Mouse (Mus musculus): ENCODE data around the gene Ppp2r5d. TPM values are rescaled to one million over a fixed set of nuclear protein-coding genes. Genes with fewer than 3 reads are reported as not detected.

The Ppp2r5d gene
- polyA plus RNA-seq, 1 experiment from 2014 or later = 93.2 TPM

- no peak overlapping the region for H3K4me3 ChIP-seq (replicated peaks)
- H3K36me3 ChIP-seq = peaks cover 33% of the 10 kb centered on the region
- no peak overlapping the region for H3K4me2 ChIP-seq (replicated peaks)
- WGBS = 94% methylated on average over 11 of the region's 11 CpGs
- H3K9ac ChIP-seq = no peak overlapping the region
- H3K4me1 ChIP-seq = peaks cover 14% of the 10 kb centered on the region
- H3K9me3 ChIP-seq (replicated peaks) = no peaks in the 10 kb centered on the region
- no peak for ATAC-seq (ENCODE audit: insufficient number of reproducible peaks, low FRiP score, low TSS enrichment, low read depth)
- H3K27ac ChIP-seq (replicated peaks) = no peak overlapping the region
- H3K27me3 ChIP-seq = no peaks in the 10 kb centered on the region
Observed at GRCm38 (mm10) chr17:46714756-46715481, 10.0 kb upstream of the Ppp2r5d start.

GRCm38 (mm10) chr17:46713849-46714248, 8.9 kb upstream of the Ppp2r5d start:
- Histone ChIP-seq H3K4me1 (peaks cover 14% of the 10 kb centered on the region), H3K4me3 (replicated peaks) (no peak overlapping the region), H3K36me3 (peaks cover 33% of the 10 kb centered on the region), H3K4me2 (replicated peaks) (no peak overlapping the region), H3K27me3 (no peaks in the 10 kb centered on the region), H3K9ac (no peak overlapping the region), H3K9me3 (replicated peaks) (no peaks in the 10 kb centered on the region), H3K27ac (replicated peaks) (no peak overlapping the region)
- 87% methylated on average over 9 of the region's 9 CpGs for WGBS
- ATAC-seq (ENCODE audit: insufficient number of reproducible peaks, low FRiP score, low TSS enrichment, low read depth) = no peak

GRCm38 (mm10) chr17:46712442-46712841, 7.5 kb upstream of the Ppp2r5d start:
- Histone ChIP-seq H3K4me2 (replicated peaks) (peak overlapping the region; percentile 96), H3K36me3 (peaks cover 29% of the 10 kb centered on the region), H3K9ac (peak overlapping the region; percentile 92), H3K27ac (replicated peaks) (no peak overlapping the region), H3K4me3 (replicated peaks) (peak overlapping the region; percentile 99), H3K9me3 (replicated peaks) (no peaks in the 10 kb centered on the region), H3K27me3 (no peaks in the 10 kb centered on the region), H3K4me1 (peaks cover 14% of the 10 kb centered on the region)
- WGBS = 67% methylated on average over 7 of the region's 7 CpGs
- ATAC-seq (ENCODE audit: insufficient number of reproducible peaks, low FRiP score, low TSS enrichment, low read depth) = no peak

- Histone ChIP-seq H3K4me2 (replicated peaks) (peak overlapping the region; percentile 96), H3K27ac (replicated peaks) (peak overlapping the region; percentile 80), H3K4me1 (peaks cover 14% of the 10 kb centered on the region), H3K4me3 (replicated peaks) (peak overlapping the region; percentile 99), H3K27me3 (no peaks in the 10 kb centered on the region), H3K36me3 (peaks cover 25% of the 10 kb centered on the region), H3K9ac (peak overlapping the region; percentile 92), H3K9me3 (replicated peaks) (no peaks in the 10 kb centered on the region)
- ATAC-seq (ENCODE audit: insufficient number of reproducible peaks, low FRiP score, low TSS enrichment, low read depth) = peak; percentile 50
- under 1% methylated on average over 76 of the region's 76 CpGs for whole genome bisulfite sequencing
Observed at GRCm38 (mm10) chr17:46711612-46712271, 6.8 kb upstream of the Ppp2r5d start.

DNA sequence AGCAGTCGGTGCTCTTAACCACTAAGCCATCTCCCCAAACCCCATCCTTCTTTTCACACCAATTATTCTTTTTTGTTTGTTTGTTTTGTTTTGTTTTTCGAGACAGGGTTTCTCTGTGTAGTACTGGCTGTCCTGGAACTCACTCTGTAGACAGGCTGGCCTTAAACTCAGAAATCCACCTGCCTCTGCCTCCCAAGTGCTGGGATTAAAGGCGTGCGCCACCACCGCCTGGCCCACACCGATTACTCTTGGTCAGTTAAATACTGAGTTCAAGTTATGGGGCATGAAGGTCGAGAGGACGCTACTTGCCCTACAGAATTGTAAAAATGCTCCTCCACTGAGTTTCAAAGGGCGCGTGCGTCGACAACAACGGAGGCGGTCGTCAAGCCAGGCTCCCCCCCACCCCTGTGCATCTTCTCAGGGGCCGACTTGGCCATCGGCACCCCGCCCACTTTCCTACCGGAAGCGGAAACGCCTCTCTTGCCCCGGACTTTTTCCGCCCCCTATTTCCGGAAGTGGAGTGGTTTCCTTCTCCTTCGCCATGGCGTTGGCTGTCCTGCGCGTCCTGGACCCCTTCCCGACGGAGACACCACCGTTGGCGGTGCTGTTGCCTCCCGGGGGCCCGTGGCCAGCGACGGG, 6.2 kb upstream of the Ppp2r5d start, which contains the start of gene Pex6:
TSS of gene Pex6 (plus strand) at position 505 of the 639 bp plus-strand sequence.
- Histone ChIP-seq H3K4me3 (replicated peaks) (peak within 1 kb of the TSS; percentile 99), H3K9ac (peak within 1 kb of the TSS; percentile 92), H3K36me3 (peaks cover 19% of the 10 kb centered on the region), H3K9me3 (replicated peaks) (no peaks in the 10 kb centered on the region), H3K27ac (replicated peaks) (peak within 1 kb of the TSS; percentile 80), H3K4me1 (peaks cover 14% of the 10 kb centered on the region), H3K4me2 (replicated peaks) (peak within 1 kb of the TSS; percentile 96), H3K27me3 (no peaks in the 10 kb centered on the region)
- WGBS = 7% methylated on average over 36 of the region's 36 CpGs
- peak; percentile 89 for ATAC-seq (ENCODE audit: insufficient number of reproducible peaks, low FRiP score, low TSS enrichment, low read depth)

GRCm38 (mm10) chr17:46706375-46707089, 1.6 kb upstream of the Ppp2r5d start:
- no peak overlapping the region for H3K4me2 ChIP-seq (replicated peaks)
- no peaks in the 10 kb centered on the region for H3K27me3 ChIP-seq
- 87% methylated on average over 14 of the region's 14 CpGs for WGBS
- H3K4me3 ChIP-seq (replicated peaks) = no peak overlapping the region
- no peaks in the 10 kb centered on the region for H3K36me3 ChIP-seq
- no peak overlapping the region for H3K27ac ChIP-seq (replicated peaks)
- H3K9ac ChIP-seq = no peak overlapping the region
- no peak for ATAC-seq (ENCODE audit: insufficient number of reproducible peaks, low FRiP score, low TSS enrichment, low read depth)
- H3K9me3 ChIP-seq (replicated peaks) = no peaks in the 10 kb centered on the region
- H3K4me1 ChIP-seq = peaks cover 30% of the 10 kb centered on the region

DNA sequence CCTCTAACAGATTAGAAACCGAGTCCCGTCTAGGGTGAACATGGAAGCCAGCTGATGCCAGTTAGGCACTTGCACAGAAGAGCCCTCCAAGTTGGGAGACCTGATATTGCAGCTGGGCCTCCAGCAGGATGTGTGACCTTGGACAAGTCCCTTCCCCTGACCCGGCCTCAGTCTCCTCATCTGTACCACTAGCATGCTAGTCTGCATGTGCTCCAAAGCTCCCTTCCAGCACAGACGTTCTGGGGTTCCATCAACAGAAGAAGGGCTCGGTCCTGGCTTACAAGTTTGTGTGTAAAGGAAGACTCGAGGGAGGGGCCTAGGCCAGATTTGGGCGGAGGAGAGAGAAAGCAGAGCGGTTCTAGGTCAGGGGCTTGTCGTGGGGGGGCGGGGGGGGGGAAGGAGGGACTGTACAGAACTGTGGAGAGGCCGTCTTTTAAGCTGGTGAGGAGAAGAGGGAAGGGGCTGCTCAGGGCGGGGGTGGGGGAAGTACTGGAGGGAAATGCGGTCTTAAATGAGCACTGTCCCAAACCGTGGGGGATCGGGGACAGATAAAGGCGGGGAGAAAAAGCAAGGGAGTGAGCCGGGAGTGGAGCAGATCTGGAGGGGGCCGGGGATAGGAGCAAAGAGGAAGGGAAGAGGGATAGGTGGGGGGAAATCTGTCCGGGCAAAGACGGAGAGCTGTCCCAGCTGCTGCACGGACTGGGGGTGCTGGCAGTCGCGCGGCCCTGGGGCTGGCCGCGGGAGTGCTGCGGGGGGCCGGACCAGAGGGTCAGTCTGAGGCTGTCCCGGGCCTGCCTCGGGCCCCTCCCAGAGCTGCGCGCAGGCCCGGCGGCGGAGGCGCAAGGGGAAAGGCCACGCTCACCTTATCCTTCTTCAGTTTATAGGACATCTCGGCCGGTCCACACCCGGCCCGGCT, 682 bp downstream of the Ppp2r5d start:
- peak; percentile 76 for ATAC-seq (ENCODE audit: insufficient number of reproducible peaks, low FRiP score, low TSS enrichment, low read depth)

GRCm38 (mm10) chr17:46702506-46702905, 2.4 kb downstream of the Ppp2r5d start:
- H3K27me3 ChIP-seq = no peaks in the 10 kb centered on the region
- no peak for ATAC-seq (ENCODE audit: insufficient number of reproducible peaks, low FRiP score, low TSS enrichment, low read depth)
- peaks cover 37% of the 10 kb centered on the region for H3K4me1 ChIP-seq
- 81% methylated on average over 5 of the region's 5 CpGs for WGBS
- H3K4me3 ChIP-seq (replicated peaks) = no peak overlapping the region
- H3K27ac ChIP-seq (replicated peaks) = no peak overlapping the region
- peak overlapping the region; percentile 67 for H3K4me2 ChIP-seq (replicated peaks)
- no peaks in the 10 kb centered on the region for H3K9me3 ChIP-seq (replicated peaks)
- H3K36me3 ChIP-seq = peaks cover 19% of the 10 kb centered on the region; the same call in 1 of the 2 replicates
- H3K9ac ChIP-seq = 0 out of 2 replicates have a peak overlapping the region, but pooled peaks have one; percentile 9

More for the DNA sequence above, 682 bp downstream of the Ppp2r5d start:
- peak overlapping the region; percentile 97 for H3K4me3 ChIP-seq (replicated peaks)
- no peaks in the 10 kb centered on the region for H3K9me3 ChIP-seq (replicated peaks)
- 4% methylated on average over 31 of the region's 41 CpGs for WGBS
- H3K27me3 ChIP-seq = no peaks in the 10 kb centered on the region
- H3K36me3 ChIP-seq = peaks cover 8% of the 10 kb centered on the region; the same call in 1 of the 2 replicates
- peak overlapping the region; percentile 67 for H3K4me2 ChIP-seq (replicated peaks)
- H3K27ac ChIP-seq (replicated peaks) = peak overlapping the region; percentile 90
- H3K4me1 ChIP-seq = peaks cover 37% of the 10 kb centered on the region
- peak overlapping the region; percentile 85 for H3K9ac ChIP-seq

DNA sequence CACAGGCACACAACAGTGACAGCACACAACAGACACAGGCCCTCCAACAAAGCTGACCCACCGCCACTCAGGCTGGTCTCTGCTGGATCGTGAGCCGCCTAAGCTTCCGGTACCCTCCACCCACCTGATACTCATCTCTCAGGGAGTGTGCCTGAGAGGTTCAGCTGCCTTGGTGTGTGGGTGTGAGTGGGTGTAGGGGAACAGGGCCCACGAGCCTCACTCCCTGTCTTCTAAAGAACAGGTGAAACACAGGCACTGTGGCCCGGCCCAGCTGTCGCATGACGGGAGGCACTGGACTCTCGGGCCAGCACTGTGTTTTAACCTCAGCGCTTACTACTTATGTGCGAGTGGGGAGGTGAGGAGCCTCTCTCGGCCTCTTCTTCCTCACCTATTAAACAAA, 2.8 kb downstream of the Ppp2r5d start:
- no peaks in the 10 kb centered on the region for H3K9me3 ChIP-seq (replicated peaks)
- no peak overlapping the region for H3K9ac ChIP-seq
- H3K4me2 ChIP-seq (replicated peaks) = no peak overlapping the region
- H3K27me3 ChIP-seq = no peaks in the 10 kb centered on the region
- WGBS = 81% methylated on average over 12 of the region's 12 CpGs
- no peak overlapping the region for H3K4me3 ChIP-seq (replicated peaks)
- H3K36me3 ChIP-seq = peaks cover 20% of the 10 kb centered on the region; the same call in 1 of the 2 replicates
- no peak for ATAC-seq (ENCODE audit: insufficient number of reproducible peaks, low FRiP score, low TSS enrichment, low read depth)
- H3K4me1 ChIP-seq = peaks cover 37% of the 10 kb centered on the region
- no peak overlapping the region; the same call in 1 of the 2 replicates for H3K27ac ChIP-seq (replicated peaks)

DNA sequence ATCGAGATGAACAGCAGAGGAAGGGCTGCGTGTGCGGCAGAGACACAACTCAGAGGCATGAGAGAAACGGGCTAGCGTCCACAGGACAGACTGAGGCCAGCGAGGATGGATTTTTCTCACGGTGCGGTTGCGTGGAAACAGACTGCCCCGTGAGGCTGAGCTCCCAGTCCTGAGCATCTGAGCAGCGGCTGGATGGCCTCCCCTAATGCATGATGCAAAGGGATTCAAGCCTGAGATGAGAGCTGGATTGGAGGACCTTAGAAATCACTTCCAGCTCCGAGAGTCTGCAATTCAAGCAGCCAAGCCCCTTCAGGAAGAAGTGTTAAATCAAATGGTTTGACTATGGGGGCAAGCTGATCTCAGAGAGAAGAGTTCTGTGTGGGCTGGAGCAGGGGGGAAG, 3.4 kb downstream of the Ppp2r5d start:
- H3K27me3 ChIP-seq = no peaks in the 10 kb centered on the region
- no peak overlapping the region; the same call in 1 of the 2 replicates for H3K27ac ChIP-seq (replicated peaks)
- H3K9me3 ChIP-seq (replicated peaks) = no peaks in the 10 kb centered on the region
- H3K36me3 ChIP-seq = peaks cover 20% of the 10 kb centered on the region; the same call in 1 of the 2 replicates
- H3K4me1 ChIP-seq = peaks cover 37% of the 10 kb centered on the region
- no peak overlapping the region for H3K4me2 ChIP-seq (replicated peaks)
- 76% methylated on average over 12 of the region's 12 CpGs for WGBS
- no peak overlapping the region; the same call in 1 of the 2 replicates for H3K4me3 ChIP-seq (replicated peaks)
- no peak for ATAC-seq (ENCODE audit: insufficient number of reproducible peaks, low FRiP score, low TSS enrichment, low read depth)
- no peak overlapping the region for H3K9ac ChIP-seq
